Mouse (Mus musculus): ENCODE measurements around the gene Sgms1. TPM values are rescaled to one million over a fixed set of nuclear protein-coding genes. Genes with fewer than 3 reads are reported as not detected.
A peak's percentile ranks its signal among the peaks of the same experiment; 100 is the strongest.

The Sgms1 gene
- polyA plus RNA-seq, 1 experiment from 2014 or later = 36.7 TPM

- Histone ChIP-seq H3K9ac (no peak overlapping the region), H3K36me3 (no peaks in the 10 kb centered on the region), H3K4me3 (no peak overlapping the region), H3K4me1 (replicated peaks) (peaks cover 28% of the 10 kb centered on the region), H3K27me3 (no peaks in the 10 kb centered on the region), H3K9me3 (replicated peaks) (no peaks in the 10 kb centered on the region), H3K4me2 (no peak overlapping the region), H3K27ac (no peak overlapping the region)
- 65% methylated on average over 4 of the region's 4 CpGs for WGBS
- no peak for ATAC-seq (replicated peaks; ENCODE audit: insufficient number of reproducible peaks, insufficient read depth, low FRiP score, low read depth)
Observed at GRCm38 (mm10) chr19:32333544-32333943, 56.0 kb downstream of the Sgms1 start.

GRCm38 (mm10) chr19:32332779-32333460, 56.6 kb downstream of the Sgms1 start:
- H3K27me3 ChIP-seq = no peaks in the 10 kb centered on the region
- no peak overlapping the region for H3K27ac ChIP-seq
- ATAC-seq (replicated peaks; ENCODE audit: insufficient number of reproducible peaks, insufficient read depth, low FRiP score, low read depth) = no peak
- no peak overlapping the region for H3K9ac ChIP-seq
- H3K4me2 ChIP-seq = no peak overlapping the region
- H3K9me3 ChIP-seq (replicated peaks) = no peaks in the 10 kb centered on the region
- H3K36me3 ChIP-seq = no peaks in the 10 kb centered on the region
- H3K4me1 ChIP-seq (replicated peaks) = peaks cover 28% of the 10 kb centered on the region
- H3K4me3 ChIP-seq = no peak overlapping the region
- WGBS = 88% methylated on average over 17 of the region's 17 CpGs

GRCm38 (mm10) chr19:32330231-32330630, 59.3 kb downstream of the Sgms1 start:
- H3K9ac ChIP-seq = no peak overlapping the region

GRCm38 (mm10) chr19:32329511-32329910, 60.0 kb downstream of the Sgms1 start:
- Histone ChIP-seq H3K9me3 (replicated peaks) (no peaks in the 10 kb centered on the region), H3K4me3 (no peak overlapping the region), H3K27ac (no peak overlapping the region), H3K4me1 (replicated peaks) (peaks cover 44% of the 10 kb centered on the region), H3K4me2 (no peak overlapping the region), H3K27me3 (no peaks in the 10 kb centered on the region), H3K9ac (no peak overlapping the region), H3K36me3 (no peaks in the 10 kb centered on the region)
- no peak for ATAC-seq (replicated peaks; ENCODE audit: insufficient number of reproducible peaks, insufficient read depth, low FRiP score, low read depth)
- WGBS = 65% methylated on average over 5 of the region's 5 CpGs

More at GRCm38 (mm10) chr19:32330231-32330630, 59.3 kb downstream of the Sgms1 start:
- Histone ChIP-seq H3K4me2 (no peak overlapping the region), H3K9me3 (replicated peaks) (no peaks in the 10 kb centered on the region), H3K27me3 (no peaks in the 10 kb centered on the region), H3K27ac (peak overlapping the region; percentile 17; the same call in 1 of the 2 replicates), H3K4me3 (no peak overlapping the region), H3K36me3 (no peaks in the 10 kb centered on the region), H3K4me1 (replicated peaks) (peaks cover 37% of the 10 kb centered on the region)
- no peak for ATAC-seq (replicated peaks; ENCODE audit: insufficient number of reproducible peaks, insufficient read depth, low FRiP score, low read depth)
- 73% methylated on average over 3 of the region's 3 CpGs for WGBS

GRCm38 (mm10) chr19:32328089-32328828, 61.3 kb downstream of the Sgms1 start:
- 40% methylated on average over 2 of the region's 2 CpGs for WGBS
- H3K27ac ChIP-seq = no peak overlapping the region

GRCm38 (mm10) chr19:32326621-32327021, 62.9 kb downstream of the Sgms1 start:
- no peak overlapping the region for H3K9ac ChIP-seq
- WGBS = 19% methylated on average over 4 of the region's 4 CpGs
- no peaks in the 10 kb centered on the region for H3K27me3 ChIP-seq
- no peak overlapping the region for H3K4me3 ChIP-seq
- H3K4me2 ChIP-seq = no peak overlapping the region
- 0 out of 2 replicates have a peak, but pooled peaks have one; percentile 25 for ATAC-seq (replicated peaks; ENCODE audit: insufficient number of reproducible peaks, insufficient read depth, low FRiP score, low read depth)
- H3K9me3 ChIP-seq (replicated peaks) = no peaks in the 10 kb centered on the region
- H3K27ac ChIP-seq = peak overlapping the region; percentile 49
- peaks cover 45% of the 10 kb centered on the region for H3K4me1 ChIP-seq (replicated peaks)
- no peaks in the 10 kb centered on the region for H3K36me3 ChIP-seq

More at GRCm38 (mm10) chr19:32328089-32328828, 61.3 kb downstream of the Sgms1 start:
- Histone ChIP-seq H3K4me3 (no peak overlapping the region), H3K36me3 (no peaks in the 10 kb centered on the region), H3K9ac (no peak overlapping the region), H3K27me3 (no peaks in the 10 kb centered on the region), H3K9me3 (replicated peaks) (no peaks in the 10 kb centered on the region), H3K4me1 (replicated peaks) (peaks cover 40% of the 10 kb centered on the region), H3K4me2 (no peak overlapping the region)
- ATAC-seq (replicated peaks; ENCODE audit: insufficient number of reproducible peaks, insufficient read depth, low FRiP score, low read depth) = no peak

- Histone ChIP-seq H3K27ac (peak overlapping the region; percentile 49), H3K9ac (no peak overlapping the region), H3K4me3 (no peak overlapping the region), H3K9me3 (replicated peaks) (no peaks in the 10 kb centered on the region), H3K4me1 (replicated peaks) (peaks cover 50% of the 10 kb centered on the region), H3K27me3 (no peaks in the 10 kb centered on the region), H3K4me2 (no peak overlapping the region), H3K36me3 (no peaks in the 10 kb centered on the region)
- no peak for ATAC-seq (replicated peaks; ENCODE audit: insufficient number of reproducible peaks, insufficient read depth, low FRiP score, low read depth)
- 64% methylated on average over 3 of the region's 3 CpGs for WGBS
Observed at GRCm38 (mm10) chr19:32326156-32326555, 63.4 kb downstream of the Sgms1 start.

GRCm38 (mm10) chr19:32325100-32325768, 64.3 kb downstream of the Sgms1 start:
- no peak overlapping the region for H3K9ac ChIP-seq
- no peak overlapping the region for H3K4me2 ChIP-seq
- ATAC-seq (replicated peaks; ENCODE audit: insufficient number of reproducible peaks, insufficient read depth, low FRiP score, low read depth) = 0 out of 2 replicates have a peak, but pooled peaks have one; percentile 33
- 38% methylated on average over 10 of the region's 10 CpGs for WGBS
- H3K4me1 ChIP-seq (replicated peaks) = peaks cover 45% of the 10 kb centered on the region
- H3K9me3 ChIP-seq (replicated peaks) = no peaks in the 10 kb centered on the region
- no peaks in the 10 kb centered on the region for H3K36me3 ChIP-seq
- H3K27me3 ChIP-seq = no peaks in the 10 kb centered on the region
- H3K27ac ChIP-seq = peak overlapping the region; percentile 22
- H3K4me3 ChIP-seq = no peak overlapping the region

- Histone ChIP-seq H3K27ac (peak overlapping the region; percentile 22; the same call in 1 of the 2 replicates), H3K36me3 (no peaks in the 10 kb centered on the region), H3K9me3 (replicated peaks) (no peaks in the 10 kb centered on the region), H3K9ac (no peak overlapping the region), H3K27me3 (no peaks in the 10 kb centered on the region), H3K4me1 (replicated peaks) (peaks cover 43% of the 10 kb centered on the region), H3K4me3 (no peak overlapping the region), H3K4me2 (no peak overlapping the region)
- ATAC-seq (replicated peaks; ENCODE audit: insufficient number of reproducible peaks, insufficient read depth, low FRiP score, low read depth) = no peak
- WGBS = 100% methylated on average over 1 of the region's 1 CpGs
Observed at GRCm38 (mm10) chr19:32324550-32324949, 65.0 kb downstream of the Sgms1 start.

GRCm38 (mm10) chr19:32323070-32323469, 66.4 kb downstream of the Sgms1 start:
- WGBS = 78% methylated on average over 11 of the region's 11 CpGs

GRCm38 (mm10) chr19:32322429-32323035, 67.0 kb downstream of the Sgms1 start:
- Histone ChIP-seq H3K4me1 (replicated peaks) (peaks cover 42% of the 10 kb centered on the region), H3K4me3 (no peak overlapping the region), H3K27ac (peak overlapping the region; percentile 74), H3K27me3 (no peaks in the 10 kb centered on the region), H3K9ac (no peak overlapping the region), H3K9me3 (replicated peaks) (no peaks in the 10 kb centered on the region), H3K4me2 (no peak overlapping the region), H3K36me3 (no peaks in the 10 kb centered on the region)
- 30% methylated on average over 3 of the region's 3 CpGs for WGBS
- ATAC-seq (replicated peaks; ENCODE audit: insufficient number of reproducible peaks, insufficient read depth, low FRiP score, low read depth) = peak; percentile 72

More at GRCm38 (mm10) chr19:32323070-32323469, 66.4 kb downstream of the Sgms1 start:
- ATAC-seq (replicated peaks; ENCODE audit: insufficient number of reproducible peaks, insufficient read depth, low FRiP score, low read depth) = no peak
- Histone ChIP-seq H3K9ac (no peak overlapping the region), H3K4me1 (replicated peaks) (peaks cover 42% of the 10 kb centered on the region), H3K4me3 (no peak overlapping the region), H3K27me3 (no peaks in the 10 kb centered on the region), H3K27ac (0 out of 2 replicates have a peak overlapping the region, but pooled peaks have one; percentile 74), H3K9me3 (replicated peaks) (no peaks in the 10 kb centered on the region), H3K36me3 (no peaks in the 10 kb centered on the region), H3K4me2 (no peak overlapping the region)
